Mouse (Mus musculus) heart, embryonic 14.5 days (tissue): ENCODE data around the gene Gm49394. TPM values are rescaled to one million over a fixed set of nuclear protein-coding genes. Genes with fewer than 3 reads are reported as not detected.

Experiments
- ATAC-seq: fragments of 200-750 bp; cut with Nextera tagmentation; 2 replicates; pipeline ENCODE4 v1.8.0; 2017; ENCODE audit warnings: low read depth, moderate TSS enrichment; ENCODE audit not compliant: insufficient number of reproducible peaks, insufficient read depth, low FRiP score
- H3K27ac ChIP-seq, 2 experiments: fragments of 200-500 bp in 1 of 2; fragments of 300-500 bp in 1 of 2; sonication (generic) in 1 of 2; replicated peaks in 1 of 2; 2 replicates each; pipeline ENCODE4 v1.5.1; 2012 to 2014; ENCODE audit warnings: low read depth in 2 of 2, low read length in 2 of 2, control low read depth in 1 of 2, mild to moderate bottlenecking in 1 of 2, mixed read lengths in 1 of 2; ENCODE audit not compliant: control insufficient read depth in 1 of 2, insufficient read depth in 1 of 2
- H3K27me3 ChIP-seq: fragments of 300-500 bp; sonication (generic); 2 replicates; pipeline ENCODE4 v1.6.1; 2014; ENCODE audit warnings: mild to moderate bottlenecking, low read length, control low read depth; ENCODE audit not compliant: control insufficient read depth, insufficient read depth
- H3K36me3 ChIP-seq: fragments of 300-500 bp; sonication (generic); 2 replicates; pipeline ENCODE4 v1.6.1; 2014; ENCODE audit warnings: mild to moderate bottlenecking, control low read depth, low read length, mixed read lengths; ENCODE audit not compliant: control insufficient read depth, insufficient read depth
- H3K4me1 ChIP-seq, 2 experiments: fragments of 200-500 bp in 1 of 2; fragments of 300-500 bp in 1 of 2; sonication (generic) in 1 of 2; 2 replicates each; pipeline ENCODE4 v1.6.1; 2012 to 2014; ENCODE audit warnings: low read length in 2 of 2, control low read depth in 1 of 2, mixed read lengths in 1 of 2; ENCODE audit not compliant: control insufficient read depth in 2 of 2, insufficient read depth in 2 of 2
- H3K4me2 ChIP-seq: fragments of 300-500 bp; sonication (generic); 2 replicates; pipeline ENCODE4 v1.6.1; 2014; ENCODE audit warnings: mild to moderate bottlenecking, low read length
- H3K4me3 ChIP-seq, 2 experiments: fragments of 200-500 bp in 1 of 2; fragments of 300-500 bp in 1 of 2; sonication (generic) in 1 of 2; 2 replicates each; pipeline ENCODE4 v1.5.1; 2012 to 2014; ENCODE audit warnings: low read length in 2 of 2, mild to moderate bottlenecking in 2 of 2, control low read depth in 1 of 2, low read depth in 1 of 2, moderate library complexity in 1 of 2; ENCODE audit not compliant: control insufficient read depth in 1 of 2, insufficient read depth in 1 of 2
- H3K9ac ChIP-seq: fragments of 300-500 bp; sonication (generic); 2 replicates; pipeline ENCODE4 v1.6.1; 2014; ENCODE audit warnings: mild to moderate bottlenecking, low read length
- H3K9me3 ChIP-seq: fragments of 300-500 bp; sonication (generic); 2 replicates; pipeline ENCODE4 v1.6.1; 2016; ENCODE audit warnings: low read length, control low read depth; ENCODE audit not compliant: control insufficient read depth
- WGBS: fragments of 180-500 bp; shearing (Covaris S2); extraction: QIAGEN DNeasy Blood & Tissue Kit; methylation state at CpG from one replicate; pipeline ENCODE4 v1.1.7; 2014; 5-methylcytosine and 5-hydroxymethylcytosine counted together
- polyA plus RNA-seq: library from polyadenylated mRNA; unstranded; fragments of >200 nt; fragmentation: Nextera tagmentation; extraction: Ambion mirVana; gene quantifications from 2 replicates; pipeline ENCODE4 v1.2.1, GENCODE M21; 2014

The Gm49394 gene
- polyA plus RNA-seq, 1 experiment from 2014 or later, result not detected

- H3K4me2 ChIP-seq, result no peak overlapping the region
- H3K4me3 ChIP-seq, result no peak overlapping the region
- 61% methylated on average over 6 of the region's 6 CpGs for WGBS
- 0 out of 2 replicates have a peak, but pooled peaks cover 3% of the 10 kb centered on the region for H3K9me3 ChIP-seq
- H3K27ac ChIP-seq, result no peak overlapping the region
- peaks cover 14 to 28% of the 10 kb centered on the region in 2 experiments; a peak in 3 of 4 replicates for H3K4me1 ChIP-seq
- H3K9ac ChIP-seq, result 0 out of 2 replicates have a peak overlapping the region, but pooled peaks have one; percentile 34
- no peaks in the 10 kb centered on the region for H3K27me3 ChIP-seq
- H3K36me3 ChIP-seq, result peaks cover 15% of the 10 kb centered on the region
- no peak for ATAC-seq
Observed at GRCm38 (mm10) chr7:142646676-142647075, 23.1 kb downstream of the Gm49394 start.

DNA sequence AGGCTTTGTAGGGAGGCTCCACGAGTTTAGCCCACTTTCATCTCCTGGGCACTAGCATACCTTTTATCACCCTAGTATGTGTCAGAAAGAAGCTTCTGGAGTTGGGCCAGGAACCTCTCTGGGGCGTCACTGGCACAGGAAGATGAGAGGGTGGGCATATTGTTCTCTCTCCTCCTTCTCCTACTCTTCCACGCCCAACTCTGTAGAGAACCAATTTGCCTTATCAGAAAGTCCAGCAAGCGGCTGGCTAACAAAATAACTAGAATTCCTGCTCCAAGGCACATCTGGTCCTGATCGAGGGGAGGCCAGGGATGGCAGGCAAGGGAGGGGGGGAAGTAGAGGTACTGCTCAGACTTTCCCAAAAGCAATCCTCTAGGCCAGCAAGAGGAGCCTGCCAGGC is 24.7 kb downstream of the Gm49394 start:
- Histone ChIP-seq H3K4me1 (peaks cover 14 to 28% of the 10 kb centered on the region in 2 experiments; a peak in 3 of 4 replicates), H3K9ac (no peak overlapping the region), H3K4me3 (no peak overlapping the region), H3K27me3 (no peaks in the 10 kb centered on the region), H3K36me3 (no peaks in the 10 kb centered on the region), H3K9me3 (0 out of 2 replicates have a peak, but pooled peaks cover 3% of the 10 kb centered on the region), H3K4me2 (0 out of 2 replicates have a peak overlapping the region, but pooled peaks have one; percentile 0), H3K27ac (peak overlapping the region; percentile 76 to 81)
- peak; percentile 79 for ATAC-seq
- WGBS, result 0% methylated on average over 5 of the region's 5 CpGs

DNA sequence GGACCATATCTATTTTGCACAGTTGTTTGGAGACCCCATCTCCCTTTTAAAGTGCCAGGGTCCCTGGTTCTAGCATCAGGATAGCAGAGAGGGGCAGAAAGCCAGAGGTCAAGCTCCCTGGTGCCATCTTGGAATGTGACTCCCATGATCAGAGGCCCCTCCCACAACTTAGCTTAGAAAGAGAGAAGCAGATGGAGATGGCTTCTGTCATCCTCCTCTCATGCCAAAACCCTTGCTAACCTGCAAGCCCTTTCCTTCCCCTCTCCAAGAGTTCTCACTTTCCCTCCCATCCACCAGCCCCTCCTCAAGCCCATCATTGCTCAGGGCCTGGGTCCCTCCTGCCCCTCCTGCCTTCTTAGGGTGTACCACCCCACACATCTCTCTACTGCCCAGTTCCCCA is 33.6 kb downstream of the Gm49394 start:
- Histone ChIP-seq H3K4me3 (no peak overlapping the region), H3K9me3 (no peaks in the 10 kb centered on the region), H3K9ac (no peak overlapping the region), H3K36me3 (no peaks in the 10 kb centered on the region), H3K4me2 (no peak overlapping the region), H3K4me1 (no peaks in the 10 kb centered on the region; a peak in 1 of 4 replicates), H3K27me3 (no peaks in the 10 kb centered on the region), H3K27ac (no peak overlapping the region)
- no peak for ATAC-seq

DNA sequence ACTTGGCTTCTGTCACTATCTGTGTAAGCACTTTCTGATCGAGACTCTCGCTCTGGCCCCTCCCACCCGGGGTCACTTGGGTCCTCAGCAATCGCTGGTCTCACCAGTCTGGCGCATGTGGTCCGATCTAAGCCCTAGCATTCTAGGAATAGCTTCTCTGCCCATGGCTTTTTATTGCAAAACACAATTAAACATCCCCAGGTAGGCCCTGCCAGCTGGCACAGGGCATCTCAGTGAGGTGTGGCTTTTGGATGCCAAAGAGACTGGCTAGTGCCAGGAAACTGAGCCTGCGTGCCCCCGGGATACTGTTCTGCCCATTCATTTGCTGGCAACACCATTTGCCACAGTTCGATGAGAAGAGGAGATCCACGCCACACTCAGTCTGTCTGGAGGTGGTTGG is 39.1 kb downstream of the Gm49394 start:
- no peaks in the 10 kb centered on the region for H3K36me3 ChIP-seq
- H3K4me3 ChIP-seq, result no peak overlapping the region
- H3K27ac ChIP-seq, result no peak overlapping the region

DNA sequence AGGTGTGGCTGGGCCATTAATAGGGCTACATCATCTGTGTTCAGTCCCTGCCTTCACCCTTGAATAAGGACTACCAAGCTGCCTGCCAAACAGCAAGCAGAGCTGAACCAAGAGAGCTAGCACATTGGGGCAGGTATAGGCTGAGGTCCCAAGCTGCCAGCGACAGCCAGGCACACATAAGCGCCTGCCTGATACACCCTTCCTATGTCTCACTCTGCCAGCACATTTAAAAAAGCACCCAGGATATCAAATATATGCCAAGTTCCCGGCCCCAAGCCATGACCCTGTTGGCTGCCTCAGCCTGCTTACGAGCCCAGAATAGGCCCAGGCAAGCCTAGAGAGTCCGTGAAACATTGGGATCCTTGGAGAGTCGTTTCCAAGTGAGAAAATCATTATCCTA is 39.9 kb downstream of the Gm49394 start:
- Histone ChIP-seq H3K36me3 (no peaks in the 10 kb centered on the region), H3K27ac (no peak overlapping the region), H3K9ac (no peak overlapping the region), H3K27me3 (no peaks in the 10 kb centered on the region), H3K9me3 (no peaks in the 10 kb centered on the region), H3K4me3 (no peak overlapping the region), H3K4me1 (no peaks in the 10 kb centered on the region; a peak in 1 of 4 replicates), H3K4me2 (no peak overlapping the region)
- 69% methylated on average over 6 of the region's 6 CpGs for WGBS
- no peak for ATAC-seq

More for the DNA sequence above, 39.1 kb downstream of the Gm49394 start:
- no peak overlapping the region for H3K9ac ChIP-seq
- no peaks in the 10 kb centered on the region for H3K9me3 ChIP-seq
- no peak overlapping the region for H3K4me2 ChIP-seq
- H3K27me3 ChIP-seq, result no peaks in the 10 kb centered on the region
- 68% methylated on average over 10 of the region's 10 CpGs for WGBS
- H3K4me1 ChIP-seq, result no peaks in the 10 kb centered on the region; a peak in 1 of 4 replicates
- ATAC-seq, result no peak

DNA sequence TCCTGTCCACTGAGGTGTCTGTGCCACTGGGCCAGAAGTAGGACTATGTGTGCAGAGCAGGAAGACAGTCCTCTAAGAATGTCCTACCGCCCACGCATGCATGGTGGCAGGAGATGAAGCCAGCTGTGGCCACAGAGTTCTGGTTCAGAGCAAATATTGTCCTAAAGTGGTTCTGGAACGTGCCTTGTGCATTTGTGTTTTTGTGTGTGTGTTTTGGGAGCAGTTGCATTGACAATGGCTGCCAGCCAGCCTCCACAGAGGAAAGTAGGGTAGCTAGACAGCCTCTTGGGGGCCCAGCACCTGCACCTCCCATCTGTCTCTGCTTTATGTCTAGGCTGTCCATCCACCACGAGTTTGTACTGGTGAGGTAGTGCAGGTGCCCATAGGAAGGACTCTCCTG is 47.6 kb downstream of the Gm49394 start:
- ATAC-seq, result no peak
- Histone ChIP-seq H3K4me1 (no peaks in the 10 kb centered on the region), H3K4me2 (no peak overlapping the region), H3K9me3 (no peaks in the 10 kb centered on the region), H3K27me3 (no peaks in the 10 kb centered on the region), H3K9ac (no peak overlapping the region), H3K36me3 (no peaks in the 10 kb centered on the region), H3K4me3 (no peak overlapping the region), H3K27ac (no peak overlapping the region)
- 66% methylated on average over 4 of the region's 4 CpGs for WGBS

DNA sequence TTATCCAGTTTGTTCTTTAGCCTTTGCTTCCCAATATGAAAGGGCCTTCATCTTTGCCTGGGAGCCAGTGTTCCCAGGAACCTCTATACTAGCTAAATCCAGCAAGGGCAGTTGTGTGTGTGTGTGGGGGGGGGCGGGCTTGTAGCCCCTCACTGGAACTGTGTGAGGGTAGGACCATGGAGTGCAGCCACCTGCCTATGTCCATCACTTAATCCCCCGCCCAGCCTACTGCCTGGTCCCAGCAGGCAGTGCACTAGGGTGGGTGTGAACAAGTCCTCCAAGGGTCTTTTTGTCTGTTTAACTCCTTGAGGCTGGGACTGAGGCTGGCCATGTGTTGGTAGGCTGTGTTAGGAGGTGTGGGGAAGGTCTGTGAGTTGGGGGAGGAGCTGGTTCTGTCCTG is 56.7 kb downstream of the Gm49394 start:
- Histone ChIP-seq H3K9ac (no peak overlapping the region), H3K9me3 (no peaks in the 10 kb centered on the region), H3K4me1 (peaks cover 12 to 24% of the 10 kb centered on the region in 2 experiments), H3K4me3 (no peak overlapping the region), H3K36me3 (no peaks in the 10 kb centered on the region), H3K27me3 (no peaks in the 10 kb centered on the region), H3K27ac (no peak overlapping the region), H3K4me2 (no peak overlapping the region)
- ATAC-seq, result no peak
- 80% methylated on average over 2 of the region's 2 CpGs for WGBS
